Mouse (Mus musculus): ENCODE measurements around the gene Zxdc.

The Zxdc gene

DNA sequence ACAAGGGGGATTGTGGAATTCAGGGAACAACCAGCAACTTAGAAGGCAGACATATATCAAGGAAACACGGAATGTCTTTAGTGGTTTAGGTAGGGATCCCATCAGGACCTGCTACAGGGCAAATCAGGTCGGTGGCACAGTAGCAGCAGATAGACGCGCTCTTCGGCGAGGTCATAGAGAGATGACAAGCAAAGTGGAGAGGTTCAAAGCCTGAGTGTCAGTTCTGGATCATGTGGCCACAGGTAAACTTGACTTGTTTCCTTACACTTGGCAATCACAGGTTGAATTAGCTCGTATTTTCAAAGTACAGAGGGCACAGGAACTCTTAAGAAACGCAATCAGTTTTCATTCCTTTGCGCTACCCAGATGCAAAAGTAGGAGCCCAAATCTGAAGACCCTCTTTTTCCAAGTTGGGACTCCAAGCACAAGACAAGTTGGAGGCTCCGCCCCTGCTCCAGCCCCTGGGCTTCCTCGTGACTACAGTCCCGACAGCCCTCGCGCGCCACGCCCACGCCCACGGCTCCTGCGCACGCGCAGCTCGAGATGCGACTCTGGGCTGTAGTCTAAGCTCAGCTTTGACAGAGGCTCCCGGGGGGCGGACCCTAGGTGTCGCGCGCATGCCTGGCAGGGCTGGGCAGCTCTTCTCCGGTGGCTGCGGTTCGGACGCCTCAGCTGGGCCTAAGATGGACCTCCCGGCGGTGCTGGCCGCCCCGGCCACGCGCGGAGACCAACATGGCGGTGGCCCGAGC lies at the start of gene Zxdc:
Gene Zxdc, plus strand, starts transcription at position 517 of the 749 bp plus-strand sequence.
- peak; percentile 99 for DNase-seq (ENCODE audit: low spot score)

DNA sequence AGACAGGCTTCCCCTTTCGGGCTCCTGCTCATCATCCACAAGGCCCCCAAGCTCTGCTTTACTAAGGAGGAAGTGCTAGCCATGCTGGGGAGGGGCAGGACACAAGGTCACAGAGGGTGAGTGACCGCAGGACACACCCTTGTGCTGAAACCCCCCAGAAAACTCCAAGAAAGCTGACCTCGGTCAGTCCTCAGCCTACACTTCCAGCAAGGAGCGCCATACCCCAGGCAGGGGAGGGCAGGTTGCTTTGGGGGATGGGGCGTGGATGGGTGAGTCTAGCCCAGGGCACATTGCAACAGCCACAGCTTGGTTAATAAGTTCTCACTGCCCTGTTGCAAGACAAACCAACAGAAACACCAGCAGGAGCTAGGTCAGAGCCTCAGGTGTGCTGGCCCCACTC lies 48.9 kb upstream of the Zxdc start:
- DNase-seq (ENCODE audit: low spot score) = no peak

DNA sequence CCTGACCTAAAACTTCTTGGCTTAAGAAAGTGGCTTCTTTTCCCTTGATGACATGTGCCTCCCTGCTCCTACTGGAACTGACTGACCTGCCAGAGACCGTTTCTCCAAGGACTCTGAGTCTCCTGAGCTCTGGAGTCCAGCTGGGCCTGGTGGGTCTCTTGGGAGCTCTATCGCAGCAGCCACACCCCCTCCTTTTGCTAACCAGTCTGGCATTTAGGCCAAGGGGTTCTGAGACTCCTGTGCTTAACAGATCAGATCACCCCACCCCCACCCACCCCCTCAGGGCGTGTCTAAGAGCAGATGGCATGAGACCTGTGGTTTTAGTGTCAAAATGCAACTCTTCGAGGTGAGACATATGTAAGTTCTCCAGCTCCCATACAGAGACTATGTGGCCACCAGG lies 47.5 kb upstream of the Zxdc start:
- DNase-seq (ENCODE audit: low spot score) = no peak

DNA sequence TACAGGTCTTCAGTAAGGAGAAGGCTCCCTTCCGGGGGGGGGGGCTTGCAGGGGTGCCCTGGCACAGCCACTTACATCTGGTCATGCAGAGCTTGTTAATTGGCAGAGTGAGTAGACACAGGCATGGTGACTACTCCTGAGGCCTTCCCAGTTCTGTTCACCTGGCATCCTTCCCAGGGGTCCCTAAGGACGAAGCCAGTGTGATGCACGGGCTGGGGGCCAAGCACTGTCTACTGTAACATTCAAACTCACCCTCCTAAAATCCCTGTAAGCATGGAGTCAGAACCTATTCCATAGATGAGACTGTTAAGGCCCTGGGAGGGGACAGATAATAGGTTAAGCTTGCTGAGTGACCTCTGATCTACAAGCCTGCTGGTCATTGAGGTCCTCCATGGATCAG lies 45.3 kb upstream of the Zxdc start:
- no peak for DNase-seq (ENCODE audit: low spot score)

DNA sequence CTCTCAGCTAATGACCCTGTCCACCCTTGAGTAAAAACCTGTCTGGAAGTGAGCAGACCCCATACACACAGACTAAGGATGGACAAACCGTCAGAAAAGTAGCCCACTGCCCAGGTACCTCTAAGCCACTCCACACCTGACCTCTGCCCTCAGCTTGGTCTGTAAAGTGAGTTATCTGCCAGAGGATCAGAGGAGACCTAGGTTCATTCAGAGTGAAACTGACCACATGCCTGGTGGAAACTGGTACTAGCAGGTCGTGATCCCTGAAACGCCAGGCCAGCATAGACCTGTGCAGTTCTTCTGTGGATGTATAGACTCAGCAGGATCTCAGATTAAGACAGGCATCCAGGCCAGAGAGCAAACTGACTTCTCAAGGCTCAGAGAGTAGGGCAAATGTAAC lies 44.8 kb upstream of the Zxdc start:
- no peak for DNase-seq (ENCODE audit: low spot score)

DNA sequence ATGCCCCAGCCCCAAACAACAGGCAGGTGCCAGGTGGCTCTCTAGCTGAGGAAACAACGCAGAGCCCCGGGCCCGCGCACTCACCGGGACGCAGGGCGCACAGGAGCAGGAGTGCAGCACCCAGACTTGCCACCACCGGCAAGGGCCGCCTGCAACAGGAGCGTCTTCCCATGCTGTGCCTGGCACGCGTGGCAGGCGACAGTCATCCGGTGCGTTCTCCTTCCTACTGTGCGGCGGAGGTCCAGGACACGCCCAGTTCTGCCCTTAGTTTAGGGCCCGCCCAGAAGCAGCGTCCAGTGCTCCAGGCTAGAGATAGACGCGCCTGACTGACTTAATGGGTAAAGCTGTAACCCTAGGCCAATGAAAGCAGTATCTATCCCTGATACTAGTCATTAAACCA lies 44.3 kb upstream of the Zxdc start, which contains the start of gene Chst13:
Gene Chst13, minus strand, starts transcription at position 195 of the 400 bp plus-strand sequence.
- DNase-seq (ENCODE audit: low spot score) = peak; percentile 46

DNA sequence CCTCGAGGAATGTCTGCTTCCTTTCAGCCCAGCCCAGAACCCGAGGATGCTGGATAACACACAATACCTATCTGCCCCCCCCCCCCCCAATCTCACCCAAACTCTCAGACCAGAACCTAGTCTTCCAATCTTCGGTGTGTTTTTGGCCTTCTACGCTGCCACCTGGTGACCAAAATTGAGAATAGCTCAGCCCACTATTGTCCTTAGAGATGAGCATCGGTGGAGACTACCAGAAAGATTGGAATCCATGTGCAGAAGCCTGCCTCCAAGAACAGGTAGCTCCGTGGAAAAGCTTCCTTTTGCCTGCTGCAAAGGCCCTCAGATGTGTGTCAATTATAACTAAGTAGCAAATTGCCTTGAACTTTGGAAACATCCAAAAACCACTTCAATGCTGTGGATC lies 41.6 kb upstream of the Zxdc start:
- DNase-seq (ENCODE audit: low spot score) = peak; percentile 40

DNA sequence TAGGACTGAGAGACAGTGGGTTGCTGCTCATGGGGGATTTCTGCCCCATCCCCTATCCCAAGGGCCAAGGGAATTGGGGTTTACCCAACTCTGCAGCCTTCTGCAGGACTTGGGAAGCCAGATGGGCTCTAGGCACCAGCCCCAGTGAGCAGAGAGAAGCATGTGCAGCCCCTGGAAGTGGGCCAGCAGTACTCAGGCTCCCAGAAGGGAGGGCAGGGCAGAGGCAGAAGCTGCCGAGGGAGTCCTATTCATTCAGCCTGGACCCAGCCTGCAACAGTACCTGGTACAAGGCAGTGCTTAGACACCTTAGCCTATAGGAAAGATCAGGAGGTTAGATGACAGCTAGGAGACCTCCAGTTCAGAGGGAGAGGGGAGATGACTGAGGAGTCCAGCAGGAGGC lies 39.3 kb upstream of the Zxdc start:
- no peak for DNase-seq (ENCODE audit: low spot score)

DNA sequence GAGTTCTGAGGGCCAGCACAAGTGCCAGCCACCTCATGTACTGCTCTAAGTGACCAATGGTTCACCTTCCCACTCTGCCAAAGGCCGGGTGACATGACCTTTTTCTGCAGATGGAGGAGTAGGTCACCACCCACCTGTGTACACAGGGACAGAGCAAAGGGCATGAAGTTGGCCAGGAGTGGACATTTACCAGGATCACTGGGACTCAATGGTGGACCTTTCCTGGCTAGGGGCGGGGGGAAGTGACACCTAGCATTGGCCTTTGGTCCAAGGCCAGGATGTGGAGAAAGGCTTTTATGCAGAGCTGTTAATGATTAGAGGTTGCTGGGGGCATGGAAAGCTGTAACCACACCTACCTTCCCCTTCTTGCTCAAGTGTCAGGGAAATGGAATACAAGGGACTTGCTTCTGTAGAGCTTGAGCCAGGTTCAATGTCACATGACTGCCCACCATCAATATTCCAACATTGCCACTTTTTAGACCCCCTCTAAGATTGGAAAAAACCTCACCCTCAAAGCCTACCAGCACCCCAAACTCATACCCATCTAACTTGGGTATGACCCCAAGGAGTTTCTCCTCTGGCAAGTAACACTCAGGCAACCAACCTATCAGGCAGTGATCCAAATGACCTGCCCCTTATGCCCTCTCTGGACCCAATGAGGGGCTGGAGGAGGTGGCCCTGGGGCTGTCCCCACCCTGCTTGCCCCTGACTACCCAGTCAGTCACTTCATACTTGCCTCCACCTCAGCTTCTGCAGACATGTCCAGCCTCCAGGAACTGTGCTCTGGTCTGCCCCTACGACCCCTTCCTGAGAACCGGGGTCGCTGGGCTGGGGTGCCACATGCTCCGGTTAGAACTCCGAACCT lies 36.5 kb upstream of the Zxdc start, which contains the start of gene Uroc1:
Gene Uroc1, plus strand, starts transcription at position 724 of the 865 bp plus-strand sequence.
- no peak for DNase-seq (ENCODE audit: low spot score)

DNA sequence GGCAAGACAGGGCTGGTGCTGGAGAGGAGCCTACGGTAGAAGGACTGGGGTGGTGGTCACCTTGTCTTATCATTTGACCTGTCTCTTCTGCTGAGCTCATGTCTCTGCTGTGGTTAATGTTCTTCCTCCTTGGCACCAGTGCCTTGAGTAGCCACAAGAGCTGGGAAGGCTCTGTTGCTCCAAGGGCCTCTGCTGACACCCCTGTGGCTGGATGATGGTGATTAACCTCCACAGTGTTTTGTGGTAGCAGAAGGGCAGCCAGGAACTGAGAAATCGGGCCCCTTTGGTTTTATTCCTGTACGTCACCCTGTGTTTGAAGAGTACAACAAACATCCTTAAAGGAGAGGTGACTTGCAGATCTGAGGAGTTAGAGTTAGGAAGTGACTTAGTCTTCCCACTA lies 35.0 kb upstream of the Zxdc start:
- no peak for DNase-seq (ENCODE audit: low spot score)

DNA sequence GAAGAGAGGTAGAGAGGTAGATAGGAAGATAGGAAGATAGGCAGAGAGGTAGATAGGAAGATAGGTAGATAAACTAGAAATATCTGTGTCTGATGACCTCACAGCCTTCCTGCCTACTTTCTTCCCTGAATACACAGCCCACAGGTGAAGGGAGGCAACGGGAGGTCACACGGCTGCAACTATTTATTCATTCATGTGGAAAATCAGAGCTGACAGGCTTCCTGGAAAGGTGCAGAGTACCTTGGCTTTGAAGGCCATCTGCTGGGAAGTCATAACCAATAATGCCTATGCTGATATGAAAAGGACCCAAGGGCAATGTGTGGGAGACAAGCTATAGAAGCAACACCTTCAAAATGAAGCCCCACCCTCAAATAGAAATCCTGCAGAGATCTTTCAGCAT lies 26.9 kb upstream of the Zxdc start:
- no peak for DNase-seq (ENCODE audit: low spot score)

DNA sequence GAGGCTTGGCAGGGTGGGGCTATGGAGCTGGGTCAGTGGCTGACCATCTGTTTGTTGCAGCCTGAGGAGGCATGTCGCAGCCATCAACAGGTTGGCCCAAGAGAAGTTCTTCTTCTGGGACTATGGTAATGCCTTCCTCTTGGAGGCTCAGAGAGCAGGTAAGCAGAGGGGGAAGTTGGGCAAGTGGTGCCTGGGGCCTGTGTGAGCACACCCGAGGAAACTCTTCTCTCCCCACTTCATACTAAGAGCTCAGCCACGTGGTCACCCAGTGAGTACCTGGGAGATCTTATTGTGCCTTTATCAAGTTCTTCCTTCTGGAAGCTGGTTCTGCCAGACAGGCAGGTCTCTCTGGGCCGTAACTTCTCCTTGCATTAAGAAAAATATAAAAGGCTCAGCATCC lies 22.1 kb upstream of the Zxdc start:
- no peak for DNase-seq (ENCODE audit: low spot score)

DNA sequence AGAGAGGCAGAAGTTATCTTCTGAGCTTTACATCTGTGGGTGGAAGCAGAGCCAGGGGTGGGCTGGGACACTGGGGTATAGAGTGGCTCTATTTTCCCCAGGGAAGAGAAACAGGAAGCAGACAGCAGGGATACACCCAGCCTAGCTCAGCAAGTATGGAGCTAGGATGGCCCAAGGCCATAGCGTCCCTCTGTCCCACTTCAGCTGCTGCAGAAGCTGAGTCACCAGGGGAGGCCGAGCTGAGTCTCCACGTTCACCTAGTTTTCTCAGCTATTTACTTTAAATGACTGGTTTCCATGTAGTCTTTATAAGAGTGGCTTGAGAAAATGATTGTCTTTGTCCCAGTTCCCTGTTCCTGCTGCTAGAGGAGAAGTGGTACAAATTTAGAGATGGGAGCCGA lies 20.8 kb upstream of the Zxdc start:
- no peak for DNase-seq (ENCODE audit: low spot score)

DNA sequence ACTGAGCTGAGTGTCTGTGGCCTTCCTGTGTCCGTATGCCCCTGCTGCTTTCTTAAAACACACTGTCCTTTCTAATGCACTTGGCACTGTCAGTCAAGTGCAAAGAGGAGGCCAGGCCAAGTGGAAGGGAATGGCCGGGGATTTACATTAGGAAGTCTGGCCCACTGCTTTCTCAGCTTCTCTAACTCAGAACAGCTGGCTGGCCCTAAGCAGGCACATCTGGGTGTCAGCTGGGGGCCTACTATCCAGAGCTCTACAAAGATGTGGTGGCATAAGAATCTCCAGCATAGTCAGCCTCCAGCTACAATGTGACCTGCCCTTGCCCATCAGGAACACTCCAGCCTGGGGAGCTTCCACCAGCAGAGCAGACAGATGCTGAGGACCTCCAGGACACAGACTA lies 19.3 kb upstream of the Zxdc start:
- DNase-seq (ENCODE audit: low spot score) = no peak

DNA sequence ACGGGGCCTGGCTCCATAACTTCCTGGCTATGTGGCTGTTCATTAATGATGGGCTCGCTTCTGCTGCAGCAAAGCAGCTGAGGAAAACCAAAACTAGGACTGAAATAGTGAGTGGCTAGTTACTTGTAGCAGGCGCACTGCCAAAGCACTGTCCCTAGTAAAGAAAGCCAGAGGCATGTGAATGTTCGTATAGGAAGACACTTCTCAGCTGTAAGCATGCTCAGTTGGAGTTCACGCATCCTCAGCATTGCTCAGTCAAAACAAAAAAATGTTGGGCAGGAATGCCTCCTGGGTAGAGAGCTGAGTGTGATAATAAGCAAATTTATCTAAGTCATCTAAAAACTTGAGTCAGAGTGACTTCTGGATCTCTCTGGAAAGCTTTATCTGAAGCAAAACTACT lies 11.2 kb upstream of the Zxdc start:
- no peak for DNase-seq (ENCODE audit: low spot score)

DNA sequence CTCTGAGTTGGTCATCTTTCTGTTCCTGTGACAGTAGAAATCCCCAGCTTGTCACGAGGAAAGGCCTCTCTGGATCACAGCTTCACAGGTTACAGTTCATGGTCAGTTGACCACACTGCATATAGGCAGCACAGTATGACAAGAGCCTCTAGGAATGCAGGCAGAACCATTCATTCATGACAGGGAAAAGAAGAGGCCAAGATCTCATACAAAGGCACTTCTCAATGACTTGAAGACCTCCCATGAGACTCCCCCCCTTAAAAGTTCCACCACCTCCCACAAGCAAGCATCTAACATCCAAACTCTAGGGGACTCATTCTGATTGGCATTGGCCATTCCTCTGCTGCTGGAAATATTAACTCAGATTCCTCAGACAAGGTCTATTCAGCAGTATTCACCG lies 9.8 kb upstream of the Zxdc start:
- no peak for DNase-seq (ENCODE audit: low spot score)

DNA sequence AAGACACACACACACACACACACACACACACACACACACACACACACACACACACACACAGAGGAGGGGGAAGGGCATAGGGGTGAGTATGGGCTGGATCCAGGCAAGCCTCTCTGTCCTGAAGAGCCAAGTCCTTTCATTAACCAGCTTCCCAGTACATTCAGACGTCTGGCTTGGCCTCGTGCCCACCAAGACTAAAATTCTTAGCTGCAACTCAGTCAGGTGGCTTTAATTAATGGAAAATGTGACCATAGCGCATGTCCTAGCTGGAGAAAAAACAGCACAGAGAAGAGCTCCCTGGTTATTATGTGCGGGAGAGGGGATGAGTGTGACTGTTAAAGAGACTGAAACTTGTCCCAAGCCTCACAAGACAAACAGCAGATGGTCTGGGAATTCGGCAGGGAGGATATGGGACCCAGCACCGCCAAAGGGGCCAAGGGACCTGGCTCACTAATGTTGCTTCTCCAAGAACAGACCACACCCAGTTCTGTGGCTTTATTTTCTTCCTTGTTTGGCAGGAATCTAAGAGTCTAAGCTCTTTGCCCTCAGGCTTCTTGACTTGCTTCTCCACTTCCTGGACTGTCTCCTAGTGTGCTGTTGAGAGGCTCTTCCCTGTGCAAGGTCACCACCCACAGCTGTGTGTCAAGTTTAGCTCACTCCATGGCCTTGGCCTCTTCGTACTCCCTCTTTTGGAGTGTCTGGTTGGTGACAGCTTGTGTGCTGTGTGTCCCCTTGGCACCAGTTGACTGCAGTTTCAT lies 9.1 kb upstream of the Zxdc start:
- DNase-seq (ENCODE audit: low spot score) = peak; percentile 9

DNA sequence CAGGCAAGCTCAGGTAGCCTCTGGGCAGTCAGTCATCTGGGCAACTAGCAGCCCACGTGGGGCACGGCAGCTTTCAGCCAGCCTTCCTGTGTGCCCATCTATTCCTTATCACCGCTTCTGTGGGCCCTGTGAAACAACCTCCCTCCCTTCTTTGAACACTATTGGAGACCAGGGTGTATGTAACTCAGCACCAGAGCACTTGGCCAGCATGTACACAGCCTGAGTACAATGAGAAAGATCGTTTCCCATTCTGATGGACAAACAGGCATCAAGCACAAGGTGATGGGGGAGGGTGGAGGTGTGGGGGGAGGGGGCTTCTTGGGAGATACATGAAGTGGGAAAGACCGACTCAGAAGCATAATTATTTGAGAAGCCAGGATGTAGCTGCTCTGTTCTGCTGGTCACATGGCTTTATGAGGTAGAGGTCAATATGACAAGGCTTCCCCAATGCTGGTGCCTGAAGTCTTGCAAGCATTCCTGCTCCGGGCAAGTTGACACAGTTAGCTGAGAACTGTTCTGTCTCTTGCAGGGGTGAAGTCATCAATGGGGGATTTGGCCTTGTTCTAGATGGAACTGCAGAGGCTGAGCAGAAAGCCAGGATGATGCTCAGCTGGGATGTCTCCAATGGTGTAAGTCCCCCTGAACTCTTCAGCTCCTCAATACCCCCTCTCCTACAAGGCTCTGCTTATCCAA lies 8.2 kb upstream of the Zxdc start:
- DNase-seq (ENCODE audit: low spot score) = no peak

DNA sequence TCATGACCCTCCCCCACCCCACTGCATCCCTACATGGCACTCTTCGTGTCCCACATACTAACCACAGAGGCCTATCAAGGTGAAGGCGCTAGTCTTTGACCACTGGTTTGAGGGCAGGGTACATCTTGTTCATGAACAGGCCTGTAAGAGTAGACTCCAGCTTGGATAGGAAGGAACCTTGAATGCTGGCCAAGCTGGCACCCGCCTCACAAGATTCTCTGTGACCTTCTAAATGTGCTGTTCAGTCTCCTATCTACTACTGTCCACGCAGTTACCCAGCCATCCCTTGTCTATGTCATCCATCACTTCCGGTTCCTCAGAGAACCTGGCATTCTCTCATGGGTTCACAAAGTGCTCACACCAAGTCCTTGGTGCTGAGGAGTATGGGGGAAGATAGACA lies 6.0 kb upstream of the Zxdc start:
- no peak for DNase-seq (ENCODE audit: low spot score)

DNA sequence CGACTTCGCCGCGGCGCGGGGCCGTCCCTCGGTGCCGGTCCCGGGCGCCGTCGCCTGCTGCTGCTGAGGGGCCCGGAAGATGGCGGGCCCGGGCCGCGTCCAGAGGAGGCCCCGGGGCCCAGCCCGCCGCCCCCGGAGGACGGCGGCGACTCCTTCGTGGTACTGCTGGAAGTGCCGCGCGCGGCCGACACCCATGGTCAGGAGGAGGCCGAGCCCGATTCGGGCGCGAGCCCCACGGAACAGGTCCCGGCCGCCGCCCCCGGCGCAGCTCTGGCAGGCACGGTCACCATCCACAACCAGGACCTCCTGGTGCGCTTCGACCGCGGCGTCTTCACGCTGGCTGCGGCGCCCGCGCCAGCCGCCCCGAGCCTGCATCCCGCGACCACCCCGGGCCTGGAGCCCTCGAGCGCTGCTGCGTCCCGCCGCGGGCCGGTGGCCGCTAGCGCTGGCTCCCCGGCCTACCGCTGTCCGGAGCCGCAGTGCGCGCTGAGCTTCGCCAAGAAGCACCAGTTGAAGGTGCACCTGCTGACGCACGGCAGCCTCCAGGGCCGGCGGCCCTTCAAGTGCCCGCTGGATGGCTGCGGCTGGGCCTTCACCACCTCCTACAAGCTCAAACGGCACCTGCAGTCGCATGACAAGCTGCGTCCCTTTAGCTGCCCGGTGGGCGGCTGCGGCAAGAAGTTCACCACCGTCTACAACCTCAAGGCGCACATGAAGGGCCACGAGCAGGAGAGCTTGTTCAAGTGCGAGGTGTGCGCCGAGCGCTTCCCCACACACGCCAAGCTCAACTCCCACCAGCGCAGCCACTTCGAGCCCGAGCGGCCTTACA lies 647 bp downstream of the Zxdc start:
- DNase-seq (ENCODE audit: low spot score) = peak; percentile 38

DNA sequence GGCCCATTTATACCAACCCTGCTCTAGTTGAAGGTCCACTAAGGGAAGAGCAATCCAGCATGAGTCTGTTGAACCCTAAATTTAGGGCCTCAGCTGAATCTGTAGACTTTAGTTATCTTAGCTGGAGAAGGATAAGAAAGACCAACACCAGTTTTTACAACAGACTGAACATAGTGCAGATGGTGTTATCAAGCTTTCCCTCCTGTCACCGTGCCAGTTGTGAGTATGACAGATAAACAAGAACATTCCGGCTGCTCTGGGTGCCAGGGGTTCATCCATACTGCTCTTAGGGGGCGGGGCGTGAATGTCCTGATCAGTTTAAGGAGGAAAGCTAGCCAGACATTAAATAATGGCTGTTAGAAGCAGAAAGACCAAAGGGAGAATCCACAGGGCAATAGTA lies 5.4 kb downstream of the Zxdc start:
- DNase-seq (ENCODE audit: low spot score) = no peak
